Mouse (Mus musculus): Measurements from ENCODE around the gene Slc8a1.

Slc8a1 gene

GRCm38 (mm10) chr17:81669062-81669815 lies 68.9 kb downstream of the Slc8a1 start:
- DNase-seq (ENCODE audit: low spot score in 2 of 2) = peak; percentile 72 to 82

GRCm38 (mm10) chr17:81668466-81668865 lies 69.7 kb downstream of the Slc8a1 start:
- DNase-seq (ENCODE audit: low spot score in 2 of 2) = no peak

DNA sequence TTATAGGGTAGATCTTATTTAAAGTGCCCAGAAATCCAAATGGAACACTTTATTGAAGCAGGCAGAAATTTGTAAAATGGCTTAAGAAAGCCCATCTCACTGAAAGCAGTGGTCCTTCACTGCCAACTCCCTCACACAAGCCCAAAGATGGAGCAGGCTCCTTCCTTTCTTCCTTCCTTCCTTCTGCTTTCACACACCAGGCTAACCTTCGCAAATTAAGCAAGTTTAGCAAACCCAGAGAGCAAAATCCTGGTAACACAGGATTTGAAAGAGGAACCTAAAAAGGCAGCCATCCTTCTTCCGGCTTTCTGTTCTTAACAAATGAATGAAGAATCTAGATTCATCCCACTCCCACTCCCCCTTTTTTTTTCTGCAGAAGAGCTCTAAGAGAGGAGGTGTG lies 70.2 kb downstream of the Slc8a1 start:
- no peak for DNase-seq (ENCODE audit: low spot score in 2 of 2)

DNA sequence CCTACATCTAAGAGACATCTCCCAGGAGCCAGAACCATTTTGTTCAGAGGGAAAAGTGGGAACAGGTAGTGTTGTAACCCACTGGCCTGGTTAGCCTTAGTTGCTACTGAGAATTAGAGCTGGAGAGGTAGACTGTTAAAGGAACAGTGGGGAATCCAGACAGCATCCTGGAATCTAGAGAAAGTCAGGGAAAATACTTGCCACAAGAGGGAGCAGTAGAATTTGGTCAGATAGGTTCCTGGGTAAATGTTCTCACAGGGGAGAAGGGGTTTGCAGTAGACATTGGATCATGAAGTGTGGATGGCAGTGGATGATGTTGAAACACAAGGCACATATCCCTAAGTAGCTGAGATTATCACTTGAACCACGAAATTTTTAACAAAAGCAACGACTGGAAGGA lies 71.6 kb downstream of the Slc8a1 start:
- no peak for DNase-seq (ENCODE audit: low spot score in 2 of 2)

DNA sequence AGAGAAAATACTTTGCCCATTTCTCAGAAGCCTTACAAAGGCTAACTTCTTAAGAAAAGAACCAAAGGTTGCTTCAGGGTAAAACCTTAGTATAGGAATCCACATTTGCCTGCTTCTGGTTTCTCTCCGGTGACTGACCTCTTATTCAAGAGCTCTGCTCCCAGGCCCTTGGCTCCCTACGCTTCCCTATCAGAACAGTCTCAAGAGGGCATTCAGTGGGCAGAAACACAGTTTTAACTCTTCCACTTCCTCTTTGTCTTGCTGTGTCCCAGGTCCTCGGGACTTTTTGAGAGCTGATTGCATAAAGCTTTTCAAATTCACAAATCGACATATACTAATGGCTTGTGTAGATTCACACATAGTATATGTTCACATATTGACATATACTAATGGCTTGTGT lies 73.3 kb downstream of the Slc8a1 start:
- DNase-seq (ENCODE audit: low spot score in 2 of 2) = no peak

DNA sequence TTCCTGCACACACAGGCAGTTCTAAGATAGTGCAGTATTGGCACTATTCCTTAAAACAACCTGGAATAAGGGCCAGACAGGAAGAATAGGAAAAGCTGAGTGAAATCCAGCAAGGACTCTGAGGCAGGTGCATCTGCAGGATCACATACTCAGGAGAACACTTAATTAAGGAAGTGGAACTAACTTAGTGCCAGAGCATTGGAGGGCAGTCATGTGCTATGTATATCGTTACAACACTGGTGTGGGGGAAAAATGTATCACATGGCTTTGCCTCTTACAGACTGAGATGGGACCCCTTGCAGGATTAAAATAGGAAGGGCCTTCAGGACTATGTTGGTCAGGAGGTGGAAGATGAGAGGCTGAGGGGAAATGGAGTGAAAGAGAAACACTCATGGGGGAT lies 80.3 kb downstream of the Slc8a1 start:
- no peak for DNase-seq (ENCODE audit: low spot score in 2 of 2)

DNA sequence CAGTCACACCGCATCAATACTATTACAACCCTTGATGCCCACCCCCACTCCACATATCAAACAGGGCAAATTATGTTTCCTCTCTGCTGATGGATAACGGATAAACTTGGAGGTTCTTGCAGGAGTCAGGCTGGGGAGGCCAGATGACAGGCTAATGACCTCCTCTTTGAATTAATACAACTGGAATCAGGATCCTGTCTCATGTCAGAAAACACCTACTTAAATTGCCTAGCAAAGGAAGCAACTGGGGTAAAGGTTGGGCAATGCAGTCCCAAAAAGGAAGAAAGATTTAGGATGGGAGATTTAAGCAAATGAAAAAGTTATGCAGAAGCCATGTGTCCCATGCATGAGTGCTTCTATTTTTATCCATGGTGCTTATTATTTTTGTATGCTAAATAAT lies 83.6 kb downstream of the Slc8a1 start:
- DNase-seq (ENCODE audit: low spot score in 2 of 2) = no peak

DNA sequence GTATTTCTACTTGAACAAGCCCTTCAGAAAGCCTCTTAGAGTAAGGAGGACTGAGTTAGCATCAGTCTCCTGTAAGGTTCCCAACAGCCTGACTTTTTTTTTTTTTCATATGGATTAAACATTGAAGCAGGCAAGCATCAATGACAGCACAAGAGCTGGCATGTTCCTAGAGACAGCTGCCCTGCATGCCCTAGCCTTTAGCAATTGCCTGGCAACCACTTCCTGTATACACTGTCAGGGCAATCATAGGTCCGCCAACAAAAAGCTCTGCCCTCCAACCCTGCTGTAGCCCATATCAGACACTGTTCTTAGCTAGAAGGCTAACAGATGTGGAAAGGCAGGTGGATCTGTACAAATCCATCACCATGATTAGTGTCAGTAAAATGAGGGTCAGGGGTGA lies 85.2 kb downstream of the Slc8a1 start:
- no peak for DNase-seq (ENCODE audit: low spot score in 2 of 2)

GRCm38 (mm10) chr17:81636822-81637221 lies 101.4 kb downstream of the Slc8a1 start:
- no peak for DNase-seq (ENCODE audit: low spot score in 2 of 2)

DNA sequence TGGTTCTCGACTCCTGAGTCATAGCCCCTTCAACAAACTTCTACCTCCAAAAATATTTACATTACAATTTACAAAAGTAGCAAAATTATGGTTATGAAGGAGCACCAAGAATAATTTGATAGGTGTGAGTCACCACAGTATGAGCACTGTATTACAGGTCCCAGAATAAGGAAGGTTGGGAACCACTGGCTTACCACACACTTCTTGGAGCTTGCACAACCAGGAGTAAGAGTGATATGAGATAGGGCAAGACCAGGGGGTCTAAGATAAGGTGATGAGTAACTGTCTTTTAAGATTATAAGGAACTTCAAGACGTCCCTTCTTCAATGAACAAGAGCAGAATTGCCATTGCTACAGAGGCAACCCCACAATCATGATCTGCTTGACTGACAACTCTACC lies 107.7 kb downstream of the Slc8a1 start:
- no peak for DNase-seq (ENCODE audit: low spot score in 2 of 2)

DNA sequence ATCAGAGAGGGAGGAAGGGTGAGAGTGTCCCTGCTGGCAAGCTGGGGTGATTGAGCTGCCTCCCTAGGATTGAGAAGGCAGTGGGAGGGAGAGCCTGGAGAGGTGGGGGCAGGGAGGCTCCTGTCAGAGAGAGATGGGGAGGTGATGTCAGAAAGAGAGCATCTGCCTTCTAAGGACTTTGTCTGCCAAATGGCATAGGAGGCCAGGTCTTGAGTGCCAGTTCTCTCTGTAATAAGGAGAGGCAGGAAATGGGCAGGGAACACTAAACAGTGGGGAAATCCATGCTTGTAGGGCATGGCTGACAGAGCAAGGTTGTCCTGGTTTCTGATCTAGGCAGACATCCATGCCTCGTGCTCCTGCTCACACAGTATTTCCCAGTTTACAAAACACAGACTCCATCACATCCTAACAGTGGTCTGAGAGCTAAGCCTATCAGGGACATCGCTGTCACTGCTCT lies 117.0 kb downstream of the Slc8a1 start:
- DNase-seq (ENCODE audit: low spot score in 2 of 2) = no peak

- DNase-seq (ENCODE audit: low spot score in 2 of 2) = no peak
Observed at GRCm38 (mm10) chr17:81618461-81618860, 119.7 kb downstream of the Slc8a1 start.

DNA sequence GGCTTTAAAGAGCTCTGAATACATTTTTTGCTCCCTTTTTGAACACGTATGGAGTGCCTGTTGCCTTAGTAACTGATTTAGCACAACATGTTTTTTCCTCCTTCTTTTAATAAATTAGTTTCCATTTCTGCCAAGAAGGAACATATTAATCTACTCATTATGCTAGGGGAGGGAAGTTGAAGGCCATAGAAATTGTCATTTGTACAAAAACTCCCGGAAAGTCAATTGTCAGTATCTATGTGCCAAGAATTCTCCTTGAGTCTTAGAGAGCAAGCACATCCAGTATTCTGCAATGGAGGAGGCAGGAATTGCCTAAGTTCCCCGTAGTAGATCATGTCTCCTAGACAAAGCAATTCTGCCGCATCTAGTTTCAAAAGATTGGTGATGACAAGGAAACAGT lies 121.9 kb downstream of the Slc8a1 start:
- DNase-seq (ENCODE audit: low spot score in 2 of 2) = no peak

GRCm38 (mm10) chr17:81615391-81615790 lies 122.8 kb downstream of the Slc8a1 start:
- DNase-seq (ENCODE audit: low spot score in 2 of 2) = no peak

DNA sequence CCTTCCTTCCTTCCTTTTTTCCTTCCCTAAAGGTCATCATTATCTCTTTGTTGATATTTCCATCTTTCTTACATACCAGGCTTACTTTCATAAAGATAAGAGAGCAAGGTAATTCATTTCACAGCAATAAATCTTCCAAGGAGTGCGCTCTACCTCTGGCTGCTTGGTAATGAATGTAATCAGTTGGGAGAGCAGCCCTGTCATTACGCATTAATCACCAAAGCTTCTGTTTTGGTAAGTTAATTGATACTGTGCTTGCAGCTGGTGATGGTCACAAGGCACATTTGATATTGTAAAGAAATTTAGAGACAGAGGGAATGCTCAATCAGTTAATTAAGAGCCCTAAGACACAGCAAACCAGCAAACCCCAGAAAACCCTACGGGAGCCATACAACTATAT lies 130.7 kb downstream of the Slc8a1 start:
- DNase-seq (ENCODE audit: low spot score in 2 of 2) = no peak

GRCm38 (mm10) chr17:81606084-81606483 lies 132.1 kb downstream of the Slc8a1 start:
- DNase-seq (ENCODE audit: low spot score in 2 of 2) = no peak

DNA sequence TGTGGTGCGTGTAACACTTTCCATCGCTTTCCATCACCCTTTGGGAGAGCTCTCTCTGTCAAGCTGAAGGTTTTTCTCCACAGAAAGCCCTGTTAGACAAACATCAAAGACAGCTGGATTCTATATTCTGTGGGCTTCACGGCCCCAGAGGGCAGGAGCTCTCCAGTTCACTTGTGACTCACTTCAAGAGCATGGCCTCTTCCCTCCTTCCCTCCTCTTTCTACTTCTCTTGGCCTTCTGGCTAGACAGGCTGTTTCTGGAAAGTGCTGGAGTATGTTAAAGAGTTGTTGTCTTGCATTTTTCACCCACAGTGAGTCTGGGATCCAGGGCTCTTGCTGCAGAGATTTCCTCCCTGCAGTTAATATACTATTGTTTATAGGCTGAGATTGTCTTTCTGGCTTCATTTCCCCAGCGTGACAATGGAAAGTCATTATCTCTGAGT lies 132.9 kb downstream of the Slc8a1 start:
- DNase-seq (ENCODE audit: low spot score in 2 of 2) = no peak

- DNase-seq (ENCODE audit: low spot score in 2 of 2) = no peak
Observed at GRCm38 (mm10) chr17:81599072-81599471, 139.1 kb downstream of the Slc8a1 start.

- DNase-seq (ENCODE audit: low spot score in 2 of 2) = no peak
Observed at GRCm38 (mm10) chr17:81589791-81590190, 148.4 kb downstream of the Slc8a1 start.

DNA sequence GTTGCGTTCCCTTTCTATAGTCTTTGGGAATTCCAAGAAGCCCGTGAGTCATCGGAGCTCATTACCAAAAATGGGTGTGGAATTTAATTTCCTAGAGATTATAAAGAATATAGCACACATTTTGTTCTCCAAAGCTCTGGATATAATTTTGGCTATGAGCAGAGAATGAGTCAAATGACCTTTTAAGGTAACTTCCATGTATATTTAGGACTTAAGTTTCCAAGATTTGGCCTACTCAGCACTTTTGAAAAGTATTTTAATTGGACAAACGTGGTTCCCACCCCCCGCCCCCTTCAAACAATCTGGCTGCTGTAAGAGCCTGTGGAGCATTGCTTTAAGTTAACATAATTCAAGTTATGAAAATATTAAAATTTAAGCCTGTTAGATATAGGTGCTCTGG lies 151.4 kb downstream of the Slc8a1 start:
- DNase-seq (ENCODE audit: low spot score in 2 of 2) = no peak

DNA sequence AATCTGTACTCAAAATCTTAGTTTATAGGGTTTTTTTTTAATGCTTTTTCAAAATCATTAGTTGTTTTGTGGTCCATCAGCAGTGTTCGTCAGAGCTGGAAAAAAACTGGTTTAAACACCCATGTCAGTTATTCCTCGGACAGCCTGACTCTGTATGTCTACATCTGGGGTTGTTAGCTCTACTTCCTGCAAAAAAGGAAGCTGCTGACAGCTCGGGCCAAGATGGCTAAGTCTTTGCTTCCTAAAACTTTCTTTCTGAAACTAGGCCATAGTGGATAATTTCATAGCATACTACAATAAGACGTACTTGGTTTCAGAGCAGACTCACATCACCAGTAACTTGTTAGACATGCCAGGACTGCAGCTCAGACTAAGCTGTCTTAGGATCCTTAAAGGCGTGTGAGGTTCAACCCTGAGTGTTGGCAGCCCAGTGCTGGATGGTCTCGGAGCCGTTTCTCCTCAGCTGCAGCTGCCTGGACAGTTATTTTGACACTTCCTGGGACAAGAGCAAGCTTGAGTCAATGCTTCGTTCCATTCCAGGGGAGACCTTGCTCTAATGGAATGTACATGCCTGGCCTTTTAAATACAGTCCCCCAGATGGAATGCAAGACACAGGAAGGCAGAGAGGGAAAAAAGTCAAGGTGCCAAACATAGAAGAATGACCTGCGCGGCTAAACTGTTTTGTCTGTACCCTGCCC lies 158.3 kb downstream of the Slc8a1 start:
- DNase-seq (ENCODE audit: low spot score in 2 of 2) = no peak

GRCm38 (mm10) chr17:81576893-81577292 lies 161.3 kb downstream of the Slc8a1 start:
- DNase-seq (ENCODE audit: low spot score in 2 of 2) = no peak

DNA sequence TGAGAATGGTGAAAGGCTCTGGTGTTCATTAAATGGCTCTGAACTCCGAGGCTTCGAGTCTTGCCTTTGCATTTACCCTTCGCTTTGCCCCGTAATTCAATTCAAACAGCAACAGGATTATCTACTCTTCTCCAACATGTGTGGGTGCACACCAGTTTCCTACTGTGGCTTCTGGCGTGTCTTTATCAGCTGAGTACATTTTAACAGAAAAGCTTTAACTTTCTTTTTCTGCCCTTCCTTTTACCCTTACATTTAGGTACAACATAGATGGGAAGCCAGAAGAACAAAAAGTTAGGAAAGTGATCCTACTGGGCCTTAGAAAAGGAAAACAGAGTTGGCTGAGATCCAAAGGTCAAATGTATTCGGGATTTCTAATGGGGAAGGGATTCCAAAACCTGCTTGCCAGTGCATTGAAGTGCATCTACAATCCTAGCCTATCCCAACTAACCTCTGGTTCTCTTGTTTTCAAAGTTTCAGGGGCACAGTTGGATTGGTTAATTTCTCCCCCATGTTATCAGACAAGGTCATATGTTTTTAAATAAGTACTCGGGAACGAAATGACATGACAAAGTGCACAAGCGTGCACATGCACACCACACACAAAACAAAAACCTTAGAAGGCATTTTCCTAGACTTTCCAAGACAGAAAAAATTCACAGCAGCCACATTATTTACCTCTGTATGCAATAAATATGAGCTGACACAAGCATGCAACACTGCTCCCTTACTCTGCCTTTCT lies 172.4 kb downstream of the Slc8a1 start:
- no peak for DNase-seq (ENCODE audit: low spot score in 2 of 2)

Data from right cerebral cortex, postnatal 10 days (tissue).